Mouse (Mus musculus) hindbrain, embryonic 13.5 days (tissue): Measurements from ENCODE around the gene 9430015G10Rik. TPM values are rescaled to one million over a fixed set of nuclear protein-coding genes. Genes with fewer than 3 reads are reported as not detected.

Experiments used
- ATAC-seq: fragments of 200-750 bp; cut with Nextera tagmentation; 2 replicates; pipeline ENCODE4 v1.8.0; 2017; ENCODE audit warnings: moderate TSS enrichment; ENCODE audit not compliant: low FRiP score
- H3K27ac ChIP-seq: fragments of 300-500 bp; sonication (generic); 2 replicates; pipeline ENCODE4 v1.5.1; 2015; ENCODE audit warnings: inconsistent platforms, mild to moderate bottlenecking, moderate library complexity
- H3K27me3 ChIP-seq: fragments of 300-500 bp; sonication (generic); 2 replicates; pipeline ENCODE4 v1.6.1; 2015; ENCODE audit warnings: mild to moderate bottlenecking, inconsistent platforms
- H3K36me3 ChIP-seq: fragments of 300-500 bp; sonication (generic); 2 replicates; pipeline ENCODE4 v1.6.1; 2015; ENCODE audit warnings: mild to moderate bottlenecking, inconsistent platforms
- H3K4me1 ChIP-seq: fragments of 300-500 bp; sonication (generic); replicated peaks from 2 replicates; pipeline ENCODE4 v1.6.1; 2015; ENCODE audit warnings: inconsistent platforms
- H3K4me2 ChIP-seq: fragments of 300-500 bp; sonication (generic); 2 replicates; pipeline ENCODE4 v1.6.1; 2015; ENCODE audit warnings: inconsistent platforms, mild to moderate bottlenecking, moderate library complexity
- H3K4me3 ChIP-seq: fragments of 300-500 bp; sonication (generic); 2 replicates; pipeline ENCODE4 v1.5.1; 2015; ENCODE audit warnings: mild to moderate bottlenecking, inconsistent platforms
- H3K9ac ChIP-seq: fragments of 300-500 bp; sonication (generic); 2 replicates; pipeline ENCODE4 v1.6.1; 2015; ENCODE audit warnings: mild to moderate bottlenecking, inconsistent platforms
- H3K9me3 ChIP-seq: fragments of 300-500 bp; sonication (generic); 2 replicates; pipeline ENCODE4 v1.6.1; 2016; ENCODE audit warnings: inconsistent platforms
- WGBS: fragments of 180-500 bp; shearing (Covaris S2); methylation state at CpG from one replicate; pipeline ENCODE4 v1.1.7; 2015; 5-methylcytosine and 5-hydroxymethylcytosine counted together
- polyA plus RNA-seq: library from polyadenylated mRNA; unstranded; fragments of >200 nt; fragmentation: Nextera tagmentation; extraction: Ambion mirVana; gene quantifications from 2 replicates; pipeline ENCODE4 v1.2.1, GENCODE M21; 2015

Gene 9430015G10Rik
- polyA plus RNA-seq, 1 experiment from 2014 or later: 32.7 TPM

- Histone ChIP-seq H3K4me1 (no peaks in the 10 kb centered on the region), H3K4me2 (no peak overlapping the region), H3K4me3 (no peak overlapping the region), H3K27me3 (no peaks in the 10 kb centered on the region), H3K27ac (no peak overlapping the region), H3K9ac (no peak overlapping the region), H3K9me3 (no peaks in the 10 kb centered on the region), H3K36me3 (no peaks in the 10 kb centered on the region)
- ATAC-seq: no peak
- WGBS: 47% methylated on average over 3 of the region's 3 CpGs
These were observed 8.3 kb upstream of the 9430015G10Rik start for GRCm38 (mm10) chr4:156101481-156101903.

- Histone ChIP-seq H3K27ac (no peak overlapping the region), H3K9ac (no peak overlapping the region), H3K27me3 (no peaks in the 10 kb centered on the region), H3K4me2 (no peak overlapping the region), H3K4me3 (no peak overlapping the region), H3K36me3 (no peaks in the 10 kb centered on the region), H3K9me3 (no peaks in the 10 kb centered on the region), H3K4me1 (no peaks in the 10 kb centered on the region)
- ATAC-seq: no peak
- 88% methylated on average over 4 of the region's 4 CpGs for WGBS
These were observed 6.4 kb upstream of the 9430015G10Rik start for GRCm38 (mm10) chr4:156103342-156103741.

- Histone ChIP-seq H3K36me3 (no peaks in the 10 kb centered on the region), H3K4me1 (peaks cover 18% of the 10 kb centered on the region), H3K4me3 (peak overlapping the region; percentile 80), H3K27ac (peak overlapping the region; percentile 89), H3K9ac (peak overlapping the region; percentile 72), H3K4me2 (peak overlapping the region; percentile 68), H3K27me3 (no peaks in the 10 kb centered on the region), H3K9me3 (no peaks in the 10 kb centered on the region)
- WGBS: 33% methylated on average over 13 of the region's 13 CpGs
- ATAC-seq: peak; percentile 44
These were observed 906 bp upstream of the 9430015G10Rik start for GRCm38 (mm10) chr4:156108606-156109546.

- H3K9me3 ChIP-seq: no peaks in the 10 kb centered on the region
- no peaks in the 10 kb centered on the region for H3K4me1 ChIP-seq
- peaks cover 86% of the 10 kb centered on the region for H3K36me3 ChIP-seq
- no peak for ATAC-seq
- WGBS: over 99% methylated on average over 7 of the region's 7 CpGs
- H3K4me3 ChIP-seq: no peak overlapping the region
- no peak overlapping the region for H3K4me2 ChIP-seq
- H3K9ac ChIP-seq: no peak overlapping the region
- no peaks in the 10 kb centered on the region for H3K27me3 ChIP-seq
- H3K27ac ChIP-seq: no peak overlapping the region
These were observed 14.3 kb downstream of the 9430015G10Rik start for GRCm38 (mm10) chr4:156124077-156124476.

GRCm38 (mm10) chr4:156125393-156125792, 15.6 kb downstream of the 9430015G10Rik start:
- peaks cover 72% of the 10 kb centered on the region for H3K36me3 ChIP-seq
- WGBS: 97% methylated on average over 6 of the region's 6 CpGs
- ATAC-seq: no peak
- H3K4me3 ChIP-seq: no peak overlapping the region
- no peak overlapping the region for H3K27ac ChIP-seq
- no peaks in the 10 kb centered on the region for H3K9me3 ChIP-seq
- no peak overlapping the region for H3K4me2 ChIP-seq
- no peak overlapping the region for H3K9ac ChIP-seq
- no peaks in the 10 kb centered on the region for H3K4me1 ChIP-seq
- H3K27me3 ChIP-seq: no peaks in the 10 kb centered on the region

GRCm38 (mm10) chr4:156126841-156127240, 17.1 kb downstream of the 9430015G10Rik start:
- no peak for ATAC-seq
- no peak overlapping the region for H3K27ac ChIP-seq
- no peaks in the 10 kb centered on the region for H3K4me1 ChIP-seq
- H3K27me3 ChIP-seq: no peaks in the 10 kb centered on the region
- H3K36me3 ChIP-seq: peaks cover 58% of the 10 kb centered on the region
- H3K4me3 ChIP-seq: no peak overlapping the region
- H3K9me3 ChIP-seq: no peaks in the 10 kb centered on the region
- H3K9ac ChIP-seq: no peak overlapping the region
- no peak overlapping the region for H3K4me2 ChIP-seq
- WGBS: 88% methylated on average over 7 of the region's 7 CpGs

GRCm38 (mm10) chr4:156128746-156129145, 19.0 kb downstream of the 9430015G10Rik start:
- peaks cover 39% of the 10 kb centered on the region for H3K36me3 ChIP-seq
- no peak for ATAC-seq
- no peaks in the 10 kb centered on the region for H3K9me3 ChIP-seq
- no peaks in the 10 kb centered on the region for H3K27me3 ChIP-seq
- H3K4me2 ChIP-seq: no peak overlapping the region
- peaks cover 4% of the 10 kb centered on the region; the same call in 1 of the 2 replicates for H3K4me1 ChIP-seq
- WGBS: 87% methylated on average over 5 of the region's 5 CpGs
- H3K4me3 ChIP-seq: no peak overlapping the region
- H3K9ac ChIP-seq: no peak overlapping the region
- H3K27ac ChIP-seq: no peak overlapping the region

GRCm38 (mm10) chr4:156130436-156130835, 20.7 kb downstream of the 9430015G10Rik start, which contains the start of gene Rnf223:
Gene Rnf223, plus strand, starts transcription at chr4:156130513.
- H3K4me3 ChIP-seq: no peak within 1 kb of the TSS
- peaks cover 4% of the 10 kb centered on the region; the same call in 1 of the 2 replicates for H3K4me1 ChIP-seq
- WGBS: 88% methylated on average over 15 of the region's 15 CpGs
- no peak within 1 kb of the TSS for H3K4me2 ChIP-seq
- H3K9me3 ChIP-seq: no peaks in the 10 kb centered on the region
- no peak within 1 kb of the TSS for H3K9ac ChIP-seq
- ATAC-seq: no peak
- no peaks in the 10 kb centered on the region for H3K27me3 ChIP-seq
- no peak within 1 kb of the TSS for H3K27ac ChIP-seq
- H3K36me3 ChIP-seq: peaks cover 22% of the 10 kb centered on the region

- ATAC-seq: no peak
- Histone ChIP-seq H3K9ac (no peak overlapping the region), H3K4me1 (peaks cover 4% of the 10 kb centered on the region; the same call in 1 of the 2 replicates), H3K27ac (no peak overlapping the region), H3K4me2 (no peak overlapping the region), H3K9me3 (no peaks in the 10 kb centered on the region), H3K27me3 (no peaks in the 10 kb centered on the region), H3K4me3 (no peak overlapping the region), H3K36me3 (peaks cover 17% of the 10 kb centered on the region)
- 87% methylated on average over 10 of the region's 10 CpGs for WGBS
These were observed 21.2 kb downstream of the 9430015G10Rik start for GRCm38 (mm10) chr4:156130940-156131339.

- Histone ChIP-seq H3K27ac (no peak overlapping the region), H3K9me3 (no peaks in the 10 kb centered on the region), H3K36me3 (no peaks in the 10 kb centered on the region), H3K4me3 (no peak overlapping the region), H3K4me2 (no peak overlapping the region), H3K27me3 (no peaks in the 10 kb centered on the region), H3K9ac (peak overlapping the region; percentile 46; the same call in 1 of the 2 replicates), H3K4me1 (peaks cover 4% of the 10 kb centered on the region; the same call in 1 of the 2 replicates)
- 49% methylated on average over 5 of the region's 5 CpGs for WGBS
- ATAC-seq: no peak
These were observed 23.6 kb downstream of the 9430015G10Rik start for GRCm38 (mm10) chr4:156133334-156133733.

- 0 out of 2 replicates have a peak overlapping the region, but pooled peaks have one; percentile 46 for H3K9ac ChIP-seq
- H3K9me3 ChIP-seq: no peaks in the 10 kb centered on the region
- no peak overlapping the region for H3K4me2 ChIP-seq
- ATAC-seq: no peak
- H3K4me3 ChIP-seq: no peak overlapping the region
- no peaks in the 10 kb centered on the region for H3K27me3 ChIP-seq
- no peak overlapping the region for H3K27ac ChIP-seq
- WGBS: 76% methylated on average over 12 of the region's 12 CpGs
- no peaks in the 10 kb centered on the region for H3K36me3 ChIP-seq
- peaks cover 4% of the 10 kb centered on the region; the same call in 1 of the 2 replicates for H3K4me1 ChIP-seq
These were observed 24.3 kb downstream of the 9430015G10Rik start for GRCm38 (mm10) chr4:156133943-156134605.

- Histone ChIP-seq H3K27ac (no peak overlapping the region), H3K9me3 (no peaks in the 10 kb centered on the region), H3K27me3 (no peaks in the 10 kb centered on the region), H3K4me1 (peaks cover 4% of the 10 kb centered on the region; the same call in 1 of the 2 replicates), H3K36me3 (no peaks in the 10 kb centered on the region), H3K4me2 (no peak overlapping the region), H3K9ac (no peak overlapping the region), H3K4me3 (no peak overlapping the region)
- ATAC-seq: no peak
- WGBS: 95% methylated on average over 13 of the region's 13 CpGs
These were observed 25.3 kb downstream of the 9430015G10Rik start for GRCm38 (mm10) chr4:156135112-156135511.
